Mouse (Mus musculus) spleen, postnatal 4 days (tissue): ENCODE results near the gene Rock2.

Experiments used
- DNase-seq, 2 experiments: peaks; one replicate each; pipeline ENCODE4 v3.0.0; 2022; ENCODE audit warnings: low spot score in 2 of 2

Rock2 gene

GRCm38 (mm10) chr12:16898790-16899189 is 4.1 kb downstream of the Rock2 start:
- DNase-seq = no peak

GRCm38 (mm10) chr12:16900625-16901222 is 6.0 kb downstream of the Rock2 start:
- DNase-seq = no peak

- no peak for DNase-seq
Observed at GRCm38 (mm10) chr12:16903949-16904635, 9.4 kb downstream of the Rock2 start.

GRCm38 (mm10) chr12:16907282-16907846 is 12.7 kb downstream of the Rock2 start:
- no peak for DNase-seq

GRCm38 (mm10) chr12:16907953-16908648 is 13.4 kb downstream of the Rock2 start:
- DNase-seq = no peak

GRCm38 (mm10) chr12:16911524-16911923 is 16.8 kb downstream of the Rock2 start:
- DNase-seq = no peak

- no peak for DNase-seq
Observed at GRCm38 (mm10) chr12:16912600-16912999, 17.9 kb downstream of the Rock2 start.

GRCm38 (mm10) chr12:16920186-16920860 is 25.6 kb downstream of the Rock2 start:
- no peak for DNase-seq

GRCm38 (mm10) chr12:16927889-16928288 is 33.2 kb downstream of the Rock2 start:
- DNase-seq = no peak

- no peak for DNase-seq
Observed at GRCm38 (mm10) chr12:16934423-16934822, 39.7 kb downstream of the Rock2 start.

GRCm38 (mm10) chr12:16941976-16942375 is 47.3 kb downstream of the Rock2 start:
- DNase-seq = no peak

GRCm38 (mm10) chr12:16948239-16948638 is 53.5 kb downstream of the Rock2 start:
- no peak for DNase-seq

- no peak for DNase-seq
Observed at GRCm38 (mm10) chr12:16958851-16959250, 64.2 kb downstream of the Rock2 start.

- no peak for DNase-seq
Observed at GRCm38 (mm10) chr12:16963354-16963753, 68.7 kb downstream of the Rock2 start.

- DNase-seq = no peak
Observed at GRCm38 (mm10) chr12:16966811-16967210, 72.1 kb downstream of the Rock2 start.

- no peak for DNase-seq
Observed at GRCm38 (mm10) chr12:16977120-16977519, 82.4 kb downstream of the Rock2 start.

- DNase-seq = no peak
Observed at GRCm38 (mm10) chr12:16985778-16986177, 91.1 kb downstream of the Rock2 start.

GRCm38 (mm10) chr12:16991376-16991775 is 96.7 kb downstream of the Rock2 start:
- no peak for DNase-seq

- DNase-seq = no peak
Observed at GRCm38 (mm10) chr12:16992355-16992754, 97.7 kb downstream of the Rock2 start.

GRCm38 (mm10) chr12:16994291-16994690 is 99.6 kb downstream of the Rock2 start:
- DNase-seq = no peak

GRCm38 (mm10) chr12:16996281-16996680 is 101.6 kb downstream of the Rock2 start:
- no peak for DNase-seq

- DNase-seq = no peak
Observed at GRCm38 (mm10) chr12:16996886-16997462, 102.3 kb downstream of the Rock2 start.
